12 mouse cellular contexts compared by ENCODE assay signal in the genomic region with DNA sequence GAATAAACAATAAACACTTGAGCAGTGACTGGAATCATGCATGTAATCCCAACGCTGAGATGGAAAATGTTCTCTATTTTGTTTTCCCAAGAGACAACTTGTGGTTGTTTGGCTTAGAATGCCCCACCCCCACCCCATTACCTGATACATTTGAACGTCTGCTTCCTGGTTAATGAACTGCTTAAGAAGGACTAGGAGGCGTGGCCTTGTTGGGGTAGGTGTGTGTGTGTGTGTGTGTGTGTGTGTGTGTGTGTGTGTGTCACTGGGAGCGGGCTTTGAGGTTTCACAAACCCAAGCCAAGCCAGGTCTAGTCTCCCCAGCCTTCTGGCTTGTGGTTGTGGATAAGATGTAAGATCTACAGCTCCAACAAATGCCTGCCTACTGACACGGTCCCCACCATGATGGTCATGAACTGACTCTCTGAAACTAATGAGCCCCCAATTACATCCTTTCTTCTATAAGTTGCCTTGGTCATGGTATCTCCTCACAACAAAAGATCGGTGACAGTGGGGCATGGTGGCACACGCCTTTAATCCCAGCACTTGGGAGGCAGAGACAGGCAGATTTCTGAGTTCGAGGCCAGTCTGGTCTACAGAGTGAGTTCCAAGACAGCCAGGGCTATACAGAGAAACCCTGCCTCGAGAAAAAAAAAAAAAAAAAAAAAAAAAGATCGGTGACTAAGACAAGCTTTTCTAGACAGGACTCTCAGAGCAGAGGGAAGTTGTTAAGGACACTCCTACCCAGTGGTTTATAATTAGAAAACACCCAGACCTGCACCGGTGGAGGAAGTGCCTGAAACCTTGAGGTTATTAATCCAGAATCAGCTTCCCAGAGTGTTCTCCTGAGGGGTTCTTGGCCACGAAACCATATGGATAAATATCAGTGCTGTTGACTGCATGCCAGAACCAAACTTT. TPM values are rescaled to one million over a fixed set of nuclear protein-coding genes. Genes with fewer than 3 reads are reported as not detected.
DNase-seq lines count a peak whose midpoint lies in the region; ATAC-seq and TF ChIP-seq lines count a peak whose summit lies in the region.
"Had no signal": no experiment of that assay in that cellular context is flagged by ENCODE, and none has a peak within 500 bp of the region (broad histone marks: within the 10 kb centered on the region; RNA-seq: fewer than 3 reads in every experiment).

No protein-coding gene starts in this region.

- peaks cover 3% of the 10 kb centered on the region for H3K27me3 ChIP-seq in heart, embryonic 13.5 days (replicated peaks)
- no peaks in the 10 kb centered on the region for H3K27me3 ChIP-seq in CH12.LX (replicated peaks)

- no peak for TF ChIP-seq POLR2A in CH12.LX (IDR thresholded peaks at IDR 0.05; ENCODE audit: low read depth, low read length)

- H3K27ac ChIP-seq in heart, embryonic 13.5 days (replicated peaks) = no peak overlapping the region
- H3K27ac ChIP-seq in CH12.LX (ENCODE audit: insufficient read depth, low read depth) = no peak overlapping the region

- no peaks in the 10 kb centered on the region for H3K79me2 ChIP-seq in CH12.LX (replicated peaks; ENCODE audit: control insufficient read depth, extremely low read depth, insufficient read depth, poor library complexity, severe bottlenecking)

- intact Hi-C loops in heart, postnatal 36 days (cut with DNase I) = no loop called here
- intact Hi-C loops in left cerebral cortex, postnatal 14 days (cut with DNase I) = no loop called here

- TF ChIP-seq RAD21 in CH12.LX (IDR thresholded peaks at IDR 0.05; ENCODE audit: low read depth, low read length) = no peak

- no peak for ATAC-seq in heart, embryonic 13.5 days (ENCODE audit: extremely low read depth, insufficient number of reproducible peaks, low FRiP score, low TSS enrichment)
- ATAC-seq in common myeloid progenitor, adult 5-6 weeks (replicated peaks; ENCODE audit: low read depth, poor library complexity, severe bottlenecking) = peak; percentile 33; the same call in 1 of the 2 replicates
- peak; percentile 75 for ATAC-seq in megakaryocyte, adult 5-6 weeks (ENCODE audit: poor library complexity, severe bottlenecking)

- in situ Hi-C loops in CH12.LX (cut with MboI; ENCODE audit: low pct_ligation_motif_present, low pct_unique_long_range_greater_than_20kb, low sequenced_read_pairs) = no loop called here

- dilution Hi-C loops in CH12.LX (cut with MboI; ENCODE audit: extremely low pct_ligation_motif_present, extremely low pct_unique_long_range_greater_than_20kb, low sequenced_read_pairs) = no loop called here

- no peak for TF ChIP-seq EP300 in CH12.LX (IDR thresholded peaks at IDR 0.05; ENCODE audit: low read length)

- DNase-seq in heart, postnatal 36 days = no peak
- no peak for DNase-seq in CH12.LX (ENCODE audit: extremely low read depth)
- DNase-seq in ovary, postnatal 14 days (ENCODE audit: low spot score) = no peak
- DNase-seq in kidney, adult 11 months = no peak
- no peak for DNase-seq in left cerebral cortex, postnatal 14 days (ENCODE audit: low spot score in 2 of 2)

- H3K4me1 ChIP-seq in heart, embryonic 13.5 days = peaks cover 18% of the 10 kb centered on the region
- peaks cover 5 to 26% of the 10 kb centered on the region in 2 experiments; a peak in 3 of 4 replicates for H3K4me1 ChIP-seq in CH12.LX (ENCODE audit: control insufficient read depth in 1 of 2, insufficient read depth in 2 of 2)

- peak overlapping the region; percentile 84; the same call in 1 of the 2 replicates for H3K4me3 ChIP-seq in heart, embryonic 13.5 days
- H3K4me3 ChIP-seq in CH12.LX (replicated peaks in 1 of 3; ENCODE audit: low read depth in 2 of 3, low read length in 2 of 3, poor library complexity in 1 of 3) = no peak overlapping the region

- no peaks in the 10 kb centered on the region for H3K9me3 ChIP-seq in heart, embryonic 13.5 days
- H3K9me3 ChIP-seq in CH12.LX (replicated peaks; ENCODE audit: low read length) = no peaks in the 10 kb centered on the region

- TF ChIP-seq CTCF in CH12.LX (conservative IDR thresholded peaks at IDR 0.05 in 1 of 2, IDR thresholded peaks at IDR 0.05 in 1 of 2; ENCODE audit: low read depth in 2 of 2, low read length in 2 of 2) = no peak

- H3K4me2 ChIP-seq in heart, embryonic 13.5 days = peak overlapping the region; percentile 85; the same call in 1 of the 2 replicates
- no peak overlapping the region for H3K4me2 ChIP-seq in CH12.LX (ENCODE audit: insufficient read depth, low read depth, poor library complexity, severe bottlenecking)

- H3K36me3 ChIP-seq in heart, embryonic 13.5 days = no peaks in the 10 kb centered on the region
- H3K36me3 ChIP-seq in CH12.LX (replicated peaks in 1 of 2; ENCODE audit: control insufficient read depth in 1 of 2, insufficient read depth in 1 of 2, low read length in 1 of 2) = peaks cover 0 to 5% of the 10 kb centered on the region in 2 experiments

- no peak overlapping the region for H3K9ac ChIP-seq in heart, embryonic 13.5 days
- no peak overlapping the region for H3K9ac ChIP-seq in CH12.LX (ENCODE audit: insufficient read depth, low read depth)

- WGBS in heart, embryonic 13.5 days = 70% methylated on average over 12 of the region's 12 CpGs

TF ChIP-seq in CH12.LX, 34 proteins besides CTCF, POLR2A, EP300 and RAD21:
- TF ChIP-seq JUN (IDR thresholded peaks at IDR 0.05; ENCODE audit: insufficient read depth, low read depth, low read length) = no peak
- TF ChIP-seq ZNF384 (IDR thresholded peaks at IDR 0.05; ENCODE audit: low read depth, low read length) = peak; percentile 64
TF ChIP-seq in CH12.LX: peak in this region for 1.

RNA-seq across cellular contexts. Expression of a gene that starts 1.0 kb away (rescaled TPM):
- polyA plus RNA-seq in heart, embryonic 13.5 days (2015; fragmentation: Nextera tagmentation; extraction: Ambion mirVana) = 44.8 and 51.3 TPM in 2 replicates
- total RNA-seq in heart, postnatal 36 days (2021) = 10 to 100 TPM; 14.8 to 15.4 TPM
- total RNA-seq in CH12.LX (2012; rRNA removed) (16.4 and 17.4 TPM in 2 replicates), CH12.LX (2014; rRNA removed) (18.9 and 21.9 TPM in 2 replicates)
- polyA plus RNA-seq in CH12.LX (2012; ENCODE audit: insufficient read length, low read depth) = 14.3 and 18.1 TPM in 2 replicates
- 55.6 and 58.6 TPM in 2 replicates for total RNA-seq in common myeloid progenitor, adult 5-6 weeks (2017)
- total RNA-seq in megakaryocyte, adult 5-6 weeks (2015) = 17.0 and 24.1 TPM in 2 replicates
- total RNA-seq in megakaryocyte, adult 5-6 weeks (2017) = 30.2 and 42.0 TPM in 2 replicates
- 10 to 100 TPM; 15.5 to 15.6 TPM for total RNA-seq in left cerebral cortex, postnatal 14 days (2021)

RNA-seq across cellular contexts. Expression of a gene that starts 17.3 kb away (rescaled TPM):
- polyA plus RNA-seq in heart, embryonic 13.5 days (2015; fragmentation: Nextera tagmentation; extraction: Ambion mirVana) = not detected in 2 replicates
- total RNA-seq in heart, postnatal 36 days (2021) = not detected
- not detected in 2 replicates for total RNA-seq in CH12.LX (2012; rRNA removed)
- total RNA-seq in CH12.LX (2014; rRNA removed) = not detected in 2 replicates
- polyA plus RNA-seq in CH12.LX (2012; ENCODE audit: insufficient read length, low read depth) = not detected in 2 replicates
- not detected in 2 replicates for total RNA-seq in common myeloid progenitor, adult 5-6 weeks (2017)
- total RNA-seq in megakaryocyte, adult 5-6 weeks (2015) = not detected in 2 replicates
- not detected in 2 replicates for total RNA-seq in megakaryocyte, adult 5-6 weeks (2017)
- total RNA-seq in left cerebral cortex, postnatal 14 days (2021) = not detected
- total RNA-seq: adrenal gland, postnatal 14 days; layer of hippocampus, postnatal 36 days had no signal
- polyA plus RNA-seq: G1E; spleen, adult 2 months had no signal

RNA-seq across cellular contexts. Expression of a gene that starts 33.6 kb away (rescaled TPM):
- polyA plus RNA-seq in heart, embryonic 13.5 days (2015; fragmentation: Nextera tagmentation; extraction: Ambion mirVana) = not detected in 2 replicates
- total RNA-seq in heart, postnatal 36 days (2021) = not detected
- total RNA-seq in CH12.LX (2012; rRNA removed) (not detected in 2 replicates), CH12.LX (2014; rRNA removed) (not detected in 2 replicates)
- 0.19 TPM in 1 of 2 replicates, not detected in the other for polyA plus RNA-seq in CH12.LX (2012; ENCODE audit: insufficient read length, low read depth)
- not detected in 2 replicates for total RNA-seq in common myeloid progenitor, adult 5-6 weeks (2017)
- total RNA-seq in megakaryocyte, adult 5-6 weeks (2015) = 0.04 and 0.78 TPM in 2 replicates
- not detected in 2 replicates for total RNA-seq in megakaryocyte, adult 5-6 weeks (2017)
- under 1 TPM; 0.13 to 0.18 TPM for total RNA-seq in left cerebral cortex, postnatal 14 days (2021)
- total RNA-seq: adrenal gland, postnatal 14 days had no signal
- polyA plus RNA-seq: G1E; spleen, adult 2 months had no signal

RNA-seq across cellular contexts. Expression of a gene that starts 35.5 kb away (rescaled TPM):
- polyA plus RNA-seq in heart, embryonic 13.5 days (2015; fragmentation: Nextera tagmentation; extraction: Ambion mirVana) = not detected in 2 replicates
- not detected for total RNA-seq in heart, postnatal 36 days (2021)
- total RNA-seq in CH12.LX (2012; rRNA removed) (0.13 and 0.30 TPM in 2 replicates), CH12.LX (2014; rRNA removed) (0.09 and 0.18 TPM in 2 replicates)
- 0.05 and 0.27 TPM in 2 replicates for polyA plus RNA-seq in CH12.LX (2012; ENCODE audit: insufficient read length, low read depth)
- total RNA-seq in common myeloid progenitor, adult 5-6 weeks (2017) = not detected in 2 replicates
- total RNA-seq in megakaryocyte, adult 5-6 weeks (2015) = not detected in 2 replicates
- total RNA-seq in megakaryocyte, adult 5-6 weeks (2017) = not detected in 2 replicates
- not detected for total RNA-seq in left cerebral cortex, postnatal 14 days (2021)
- total RNA-seq: adrenal gland, postnatal 14 days had no signal
- polyA plus RNA-seq: G1E; spleen, adult 2 months had no signal

RNA-seq across cellular contexts. Expression of a gene that starts 55.0 kb away (rescaled TPM):
- not detected in 2 replicates for polyA plus RNA-seq in heart, embryonic 13.5 days (2015; fragmentation: Nextera tagmentation; extraction: Ambion mirVana)
- total RNA-seq in heart, postnatal 36 days (2021) = not detected
- not detected in 2 replicates for total RNA-seq in CH12.LX (2012; rRNA removed)
- total RNA-seq in CH12.LX (2014; rRNA removed) = not detected in 2 replicates
- polyA plus RNA-seq in CH12.LX (2012; ENCODE audit: insufficient read length, low read depth) = not detected in 2 replicates
- total RNA-seq in common myeloid progenitor, adult 5-6 weeks (2017) = not detected in 2 replicates
- total RNA-seq in megakaryocyte, adult 5-6 weeks (2015) = not detected in 2 replicates
- not detected in 2 replicates for total RNA-seq in megakaryocyte, adult 5-6 weeks (2017)
- under 1 TPM in 1 of 2 experiments, not detected in 1; 0.08 TPM for total RNA-seq in left cerebral cortex, postnatal 14 days (2021)
- total RNA-seq: adrenal gland, postnatal 14 days; layer of hippocampus, postnatal 36 days had no signal
- polyA plus RNA-seq: G1E; spleen, adult 2 months had no signal
